Mouse (Mus musculus) heart, postnatal 14 days (tissue): ENCODE results near the gene Cdk19. TPM values are rescaled to one million over a fixed set of nuclear protein-coding genes. Genes with fewer than 3 reads are reported as not detected.
"Not testable (repeated sequence)": the region's sequence is repeated elsewhere in the genome, so short reads cannot be mapped to it uniquely, and the experiment has no call there.

Experiments
- DNase-seq, 2 experiments: peaks; one replicate each; pipeline ENCODE4 v3.0.0; 2021 to 2022
- intact Hi-C: fragments of 180-260 bp; cut with DNase I; formaldehyde crosslinking; loops from one replicate; pipeline ENCODE4 v1.15.1; 2025
- total RNA-seq, 2 experiments: library from RNA; stranded (reverse); gene quantifications; 2 replicates each; pipeline ENCODE4 v1.2.3; 2021

The Cdk19 gene
- total RNA-seq, 2 experiments from 2014 or later = 14.9 to 15.9 TPM

GRCm38 (mm10) chr10:40379682-40380081, 40.3 kb downstream of the Cdk19 start:
- intact Hi-C loops = no loop called here
- DNase-seq = no peak

DNA sequence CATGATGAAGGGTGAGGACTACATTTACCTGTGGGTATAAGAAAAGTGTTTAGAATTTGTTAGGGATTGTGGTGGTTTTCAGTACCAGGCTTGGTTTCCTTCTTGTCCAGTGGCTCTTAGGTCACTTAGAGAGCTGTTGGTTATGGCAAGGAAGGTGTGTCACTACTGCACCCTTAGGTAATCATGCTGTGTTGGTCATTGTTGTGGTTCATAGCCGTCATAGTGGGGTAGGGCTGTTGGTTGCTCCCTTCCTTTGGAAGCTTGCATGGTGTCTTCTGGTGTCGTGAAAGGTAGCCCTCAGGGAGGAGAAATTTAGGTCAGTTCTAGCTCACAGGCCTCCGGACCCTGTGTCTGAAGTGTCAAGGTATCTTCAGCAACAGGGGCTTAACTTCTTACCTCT, 46.0 kb downstream of the Cdk19 start:
- intact Hi-C loops = no loop called here
- DNase-seq = no peak

DNA sequence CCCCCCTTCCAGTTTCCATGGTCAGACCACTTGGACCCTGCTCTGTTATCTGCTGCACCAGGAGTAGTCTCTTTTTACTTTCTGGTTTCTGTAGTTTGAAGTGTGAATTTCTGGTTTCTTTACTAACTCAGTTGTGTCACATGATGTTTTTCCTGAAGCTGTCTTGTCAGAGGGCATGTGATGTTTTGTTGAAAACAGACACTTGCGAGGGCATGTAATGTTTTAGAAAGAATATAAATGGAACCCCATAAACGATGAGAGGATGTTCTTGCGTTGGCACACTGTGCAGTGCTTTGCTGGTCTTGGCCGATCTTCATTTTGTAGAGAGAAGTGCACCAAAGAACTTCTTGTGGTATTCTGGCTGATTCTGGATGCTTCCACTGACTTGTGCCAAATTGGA, 46.8 kb downstream of the Cdk19 start:
- intact Hi-C loops = no loop called here
- no peak for DNase-seq

DNA sequence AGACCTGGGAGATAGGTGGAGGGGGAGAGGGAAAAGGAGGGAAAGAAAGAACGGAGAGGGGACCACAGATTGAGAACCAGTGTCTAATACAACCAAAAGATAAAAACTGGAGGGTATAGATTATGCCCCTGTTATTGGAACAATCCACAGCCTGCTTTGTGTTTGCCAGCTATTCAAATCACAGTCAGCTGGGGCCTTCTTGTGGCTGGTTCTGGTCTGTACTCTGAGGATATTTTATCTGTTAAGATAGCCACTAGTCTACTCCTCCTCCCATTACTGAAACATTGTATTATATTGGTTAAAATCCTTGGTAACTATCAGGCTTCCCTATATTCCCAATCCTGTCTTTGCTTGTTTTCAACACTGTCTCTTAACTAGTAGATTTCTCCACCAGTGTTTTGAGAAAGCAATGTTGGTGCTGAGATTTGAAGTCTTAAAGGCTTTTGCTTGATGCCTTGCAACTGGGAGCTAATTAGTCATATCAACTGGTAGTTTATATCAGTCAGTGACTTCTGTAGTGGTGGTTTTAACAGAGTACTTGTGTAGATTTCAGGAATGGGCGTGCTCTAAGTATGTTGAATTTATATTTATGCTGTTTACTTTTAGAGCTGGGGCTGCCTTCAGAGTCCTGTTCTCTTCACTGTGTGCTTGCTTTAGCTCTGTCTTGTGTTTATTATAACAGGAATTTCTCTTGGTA, 54.2 kb downstream of the Cdk19 start:
- no peak for DNase-seq
- intact Hi-C loops = no loop called here

- intact Hi-C loops = no loop called here
- DNase-seq = no peak
Measured at GRCm38 (mm10) chr10:40398842-40399241, 59.5 kb downstream of the Cdk19 start.

DNA sequence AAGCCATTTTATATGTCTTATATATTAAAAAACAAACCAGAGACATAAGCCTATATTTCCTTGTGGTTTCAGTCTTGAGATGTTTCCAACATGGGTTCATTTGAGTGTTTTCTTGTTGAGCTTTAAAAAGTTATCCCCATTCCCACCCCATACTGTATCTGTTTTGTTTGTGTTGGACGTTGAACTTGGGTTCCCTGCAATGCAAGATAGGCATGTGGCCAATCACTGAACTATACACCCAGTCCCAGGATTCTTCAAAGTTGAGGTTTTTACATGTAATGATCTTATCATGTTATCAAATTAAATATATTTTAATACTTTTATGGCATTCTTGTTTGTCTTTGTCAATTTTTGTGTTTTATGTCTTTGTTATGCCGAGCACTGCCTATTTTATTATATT, 60.0 kb downstream of the Cdk19 start:
- intact Hi-C loops = no loop called here
- no peak for DNase-seq

DNA sequence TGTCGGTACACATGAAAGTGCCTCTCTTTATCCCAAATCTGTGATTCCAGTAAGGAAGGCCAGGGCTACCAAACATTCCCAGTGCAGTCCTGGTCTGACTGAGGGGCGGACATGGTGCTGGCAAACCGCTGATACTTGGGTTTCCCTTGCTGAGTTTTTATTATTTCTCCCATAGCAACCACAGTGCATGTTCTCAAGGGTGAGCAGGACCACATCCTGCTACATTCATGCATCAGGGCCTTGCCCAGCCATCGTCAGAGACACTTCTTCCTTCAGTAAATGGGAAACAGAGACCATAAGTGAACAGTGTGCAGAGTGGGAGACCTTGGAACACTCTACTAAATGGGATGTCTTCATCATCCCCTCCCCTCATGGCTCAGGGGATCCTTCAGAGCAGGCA, 60.9 kb downstream of the Cdk19 start:
- DNase-seq = no peak
- intact Hi-C loops = no loop called here

- intact Hi-C loops = no loop called here
- no peak for DNase-seq
Measured at GRCm38 (mm10) chr10:40406655-40407054, 67.3 kb downstream of the Cdk19 start.

GRCm38 (mm10) chr10:40409336-40409735, 70.0 kb downstream of the Cdk19 start:
- intact Hi-C loops = no loop called here

DNA sequence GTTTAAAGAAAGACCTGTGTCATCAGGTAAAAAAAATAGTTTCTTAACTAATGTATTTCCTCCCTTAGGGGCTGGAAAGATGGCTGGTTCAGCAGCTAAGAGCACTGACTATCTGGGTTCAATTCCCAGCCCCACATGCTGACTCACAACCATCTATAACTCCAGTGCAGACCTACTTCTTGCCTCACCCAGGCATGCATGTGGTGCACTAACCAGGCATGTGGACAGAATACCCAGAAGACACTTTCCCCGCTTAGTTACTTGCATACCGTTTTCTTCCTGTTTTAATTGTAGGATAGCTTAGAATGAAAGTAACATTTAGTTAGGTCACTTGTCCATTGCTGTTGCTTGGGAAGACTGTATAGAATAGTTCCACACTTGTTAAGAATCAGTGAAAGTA, 72.0 kb downstream of the Cdk19 start:
- no peak for DNase-seq
- intact Hi-C loops = no loop called here

More at GRCm38 (mm10) chr10:40409336-40409735, 70.0 kb downstream of the Cdk19 start:
- no peak for DNase-seq

DNA sequence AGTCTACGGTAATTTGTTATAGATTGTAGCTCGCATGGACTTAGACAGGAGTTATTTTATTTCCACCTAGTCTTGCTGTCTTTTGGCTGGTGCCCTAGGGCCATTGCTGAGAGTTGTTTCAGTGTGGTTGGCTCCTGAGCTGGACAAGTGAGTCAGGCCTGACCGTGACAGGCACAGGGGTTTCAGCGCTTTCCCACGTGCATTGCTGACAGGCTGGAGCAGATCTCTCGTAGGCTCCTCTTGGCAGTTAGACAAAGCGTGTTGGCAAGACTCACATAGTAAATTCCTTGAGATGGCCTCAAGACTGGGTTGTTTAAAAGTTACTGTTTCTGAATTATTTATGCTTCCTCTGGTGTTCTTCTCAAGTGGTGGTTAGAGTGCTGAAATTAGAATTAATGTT, 77.6 kb downstream of the Cdk19 start:
- peak; percentile 23 to 52 for DNase-seq
- intact Hi-C loops = no loop called here

DNA sequence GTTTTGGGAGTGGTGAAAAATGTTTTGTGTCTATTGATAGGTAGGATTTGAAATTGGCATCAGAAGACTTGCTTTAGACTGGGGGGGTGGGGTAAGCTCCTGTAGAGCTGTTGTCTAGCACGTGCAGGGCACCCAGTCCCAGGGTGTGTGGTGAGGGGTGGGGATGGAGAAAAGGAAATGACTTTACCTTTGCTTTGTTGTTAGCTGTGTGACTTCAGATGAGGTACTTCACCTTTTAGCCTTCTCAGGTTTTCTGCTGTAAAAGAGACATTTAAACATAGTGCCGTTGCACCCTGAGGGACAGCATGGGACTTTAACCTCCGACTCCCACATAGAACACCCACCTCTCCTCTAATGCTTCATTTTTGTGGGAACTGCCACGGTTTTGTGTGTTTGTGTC, 80.5 kb downstream of the Cdk19 start:
- intact Hi-C loops = no loop called here
- no peak for DNase-seq

DNA sequence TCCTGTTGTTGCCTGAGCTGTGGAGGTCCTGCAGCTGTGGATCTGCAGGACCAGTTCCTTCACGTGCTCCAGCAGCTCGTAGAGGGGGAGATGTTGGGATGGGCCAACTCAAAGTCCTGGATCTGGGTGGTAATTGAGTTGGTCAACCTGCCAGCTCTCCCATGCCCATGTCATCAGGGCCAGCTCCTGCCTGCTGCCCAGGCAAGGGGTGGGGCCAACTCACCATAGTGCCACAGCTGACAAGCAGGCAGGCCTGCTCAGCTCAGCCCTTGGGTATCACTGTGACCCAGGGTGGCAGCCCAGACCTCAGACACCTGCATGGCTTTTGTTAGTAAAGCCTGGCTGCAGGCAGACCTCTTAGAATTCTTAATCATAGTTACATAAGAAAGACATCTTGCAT, 81.3 kb downstream of the Cdk19 start:
- no peak for DNase-seq
- intact Hi-C loops = no loop called here

DNA sequence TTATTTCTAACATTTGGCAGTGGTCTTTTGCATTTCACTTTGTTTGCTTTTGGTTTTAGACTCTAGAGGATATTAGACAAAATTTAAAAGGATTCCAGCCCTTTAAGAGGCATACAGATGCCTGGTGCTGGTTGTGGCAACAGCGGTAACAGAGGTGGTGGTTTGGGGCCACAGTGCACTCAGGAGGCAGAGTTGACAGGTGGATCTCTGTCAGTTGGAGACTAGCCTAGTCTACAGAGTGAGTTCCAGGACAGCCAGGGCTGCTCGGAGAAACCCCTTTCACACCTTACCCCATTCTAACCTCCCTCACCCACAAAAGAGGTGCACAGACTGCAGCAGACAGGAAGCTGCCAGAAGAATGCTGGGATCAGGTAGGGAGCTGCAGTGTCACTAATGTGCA, 82.4 kb downstream of the Cdk19 start:
- intact Hi-C loops = no loop called here
- DNase-seq = no peak

GRCm38 (mm10) chr10:40422696-40423095, 83.3 kb downstream of the Cdk19 start:
- intact Hi-C loops = no loop called here
- DNase-seq = no peak

DNA sequence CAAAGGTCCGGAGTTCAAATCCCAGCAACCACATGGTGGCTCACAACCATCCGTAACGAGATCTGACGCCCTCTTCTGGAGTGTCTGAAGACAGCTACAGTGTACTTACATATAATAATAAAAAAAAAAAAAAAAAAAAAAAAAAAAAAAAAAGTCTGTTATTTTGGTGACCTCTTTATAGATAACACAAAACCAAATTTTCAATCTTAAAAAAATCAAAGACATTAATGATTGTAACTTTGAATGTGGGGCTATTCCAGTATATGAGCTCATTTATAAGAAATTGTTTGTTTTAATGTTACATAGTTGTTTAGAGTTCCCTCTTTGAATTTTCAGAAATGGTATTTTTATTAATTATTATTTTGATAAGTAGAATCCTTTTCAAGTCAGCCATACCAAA, 85.1 kb downstream of the Cdk19 start:
- intact Hi-C loops, DNase-seq: not testable (repeated sequence)

DNA sequence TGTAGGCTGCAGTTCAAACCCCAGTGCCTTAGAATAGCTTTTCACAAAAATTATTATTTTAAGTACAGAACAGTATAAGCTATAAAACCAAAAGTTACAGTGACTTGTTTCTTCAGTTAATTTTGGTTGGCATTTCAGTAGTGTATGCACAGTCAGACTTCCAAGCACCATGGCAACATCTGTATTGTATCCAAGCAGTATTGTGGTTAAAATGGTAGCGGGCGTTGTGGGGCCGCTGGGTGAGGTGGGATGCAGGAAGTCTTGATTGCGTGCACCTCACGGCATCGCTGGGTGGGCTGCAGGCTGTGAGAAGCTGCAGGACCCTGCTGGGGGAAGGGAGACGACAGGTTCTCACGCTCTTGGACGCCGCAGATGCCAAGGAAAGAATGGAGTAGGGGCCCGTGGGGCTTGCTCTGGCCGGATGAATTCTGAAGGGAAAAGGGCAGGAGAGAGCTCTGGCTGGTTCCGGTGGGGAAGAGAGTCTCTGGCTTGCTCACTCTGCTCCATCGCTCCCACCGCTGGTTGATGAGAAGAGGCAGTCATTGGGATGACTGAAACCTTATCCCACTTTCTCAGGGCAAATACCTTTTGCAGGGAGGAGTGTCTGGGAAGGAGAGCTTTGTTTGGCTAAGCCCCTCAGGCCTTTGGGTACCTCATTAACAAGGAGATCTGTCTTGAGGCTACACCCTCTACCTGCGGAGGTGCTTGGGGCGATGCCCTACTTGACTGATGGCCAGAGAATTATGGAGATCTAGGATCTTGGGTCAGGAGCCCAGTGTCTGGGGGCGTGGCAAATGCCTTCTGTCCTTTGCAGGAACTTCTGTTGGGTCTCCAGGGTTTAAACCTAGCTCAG, 86.1 kb downstream of the Cdk19 start:
- intact Hi-C loops = no loop called here
- DNase-seq = no peak

GRCm38 (mm10) chr10:40426096-40426450, 86.7 kb downstream of the Cdk19 start:
- intact Hi-C loops = no loop called here
- DNase-seq = no peak

DNA sequence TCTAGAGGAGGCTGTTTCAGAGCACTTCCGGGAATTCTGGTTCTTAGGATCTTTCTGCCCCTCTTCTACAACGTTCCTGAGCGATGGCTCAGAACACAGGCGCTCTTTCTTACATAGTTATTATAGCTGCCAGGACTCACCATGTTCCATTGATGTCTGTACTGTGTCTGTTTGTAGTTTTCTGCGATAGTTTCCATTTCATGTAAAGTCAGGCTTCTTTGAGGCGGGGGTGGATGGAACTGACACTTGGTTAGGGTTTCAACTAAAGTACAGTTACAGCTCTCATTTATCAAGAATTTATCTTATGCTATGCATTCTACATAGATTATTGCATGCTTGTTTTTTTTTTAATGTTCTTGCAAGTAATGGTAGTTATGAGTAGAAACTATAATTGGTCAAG, 89.3 kb downstream of the Cdk19 start:
- intact Hi-C loops = no loop called here
- DNase-seq = no peak

DNA sequence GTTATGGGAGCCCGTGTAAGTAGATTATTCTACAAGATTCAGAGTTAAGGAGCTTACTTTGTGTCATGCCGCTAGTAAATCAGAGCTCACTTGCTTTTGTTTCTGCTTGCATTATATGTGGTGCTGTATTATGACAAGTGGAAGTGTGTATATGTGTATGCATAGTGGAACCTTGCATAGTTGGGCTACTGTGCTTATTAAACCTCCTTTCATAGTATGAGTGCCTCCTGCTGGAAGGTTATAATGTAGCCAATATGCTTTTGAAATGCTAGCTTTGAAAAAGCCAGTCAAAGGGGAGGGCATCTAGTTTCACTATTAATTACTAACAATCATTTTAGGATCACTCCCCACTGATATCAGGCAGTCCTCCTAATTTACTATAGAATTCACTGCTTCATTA, 89.7 kb downstream of the Cdk19 start:
- intact Hi-C loops = no loop called here
- no peak for DNase-seq

DNA sequence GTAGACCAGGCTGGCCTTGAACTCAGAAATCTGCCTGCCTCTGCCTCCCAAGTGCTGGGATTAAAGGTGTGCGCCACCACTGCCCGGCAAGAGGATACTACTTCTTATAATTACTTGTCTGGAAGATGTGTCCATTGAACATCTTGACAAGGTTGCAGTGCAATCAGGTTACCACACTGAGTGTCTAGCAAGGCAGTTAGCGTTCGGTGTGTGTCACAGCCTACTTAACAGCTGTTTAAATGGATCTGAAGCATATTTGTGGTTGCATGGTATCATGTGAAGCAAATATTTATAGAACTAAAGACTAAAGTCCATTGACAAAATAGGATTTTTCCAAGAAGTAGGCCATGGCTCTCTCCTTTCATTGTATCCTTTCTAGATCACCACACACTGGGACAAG, 90.8 kb downstream of the Cdk19 start:
- DNase-seq = no peak
- intact Hi-C loops = no loop called here

- DNase-seq = no peak
- intact Hi-C loops = no loop called here
Measured at GRCm38 (mm10) chr10:40431957-40432356, 92.6 kb downstream of the Cdk19 start.
